Mouse (Mus musculus) regulatory T cell (primary cell): ENCODE measurements at regions not wholly inside any gene's neighbourhood (a gene's known extent, or its start where the extent isn't known, plus 50 kb on each side); places are given as distances from the start of the nearest gene placed in this dataset.

Experiments used
- in situ Hi-C: fragments of 300-600 bp; cut with MboI, MseI; formaldehyde crosslinking; loops from one replicate; pipeline ENCODE4 v1.15.1; 2025; ENCODE audit warnings: high pct_unique_total_duplicates

DNA sequence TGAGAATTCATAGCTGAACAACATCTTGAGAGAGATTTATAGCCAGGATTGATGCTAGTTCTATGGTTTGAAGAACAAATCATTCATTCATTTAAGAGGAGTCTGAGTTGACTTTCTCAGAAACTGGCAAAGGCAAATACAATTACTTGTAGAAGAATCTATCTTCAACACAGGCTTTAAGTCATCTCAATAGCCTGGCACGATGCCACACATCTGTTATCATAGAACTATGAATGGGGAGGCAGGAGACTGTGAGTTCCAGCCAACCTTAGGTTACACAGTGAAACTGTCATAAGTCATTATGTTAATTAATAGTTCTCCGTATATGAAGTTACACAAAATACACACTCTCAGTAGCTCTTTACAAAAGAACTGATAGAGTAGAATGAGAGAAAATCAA is 231.9 kb upstream of the Impg1 start:
- in situ Hi-C loops = no loop called here

DNA sequence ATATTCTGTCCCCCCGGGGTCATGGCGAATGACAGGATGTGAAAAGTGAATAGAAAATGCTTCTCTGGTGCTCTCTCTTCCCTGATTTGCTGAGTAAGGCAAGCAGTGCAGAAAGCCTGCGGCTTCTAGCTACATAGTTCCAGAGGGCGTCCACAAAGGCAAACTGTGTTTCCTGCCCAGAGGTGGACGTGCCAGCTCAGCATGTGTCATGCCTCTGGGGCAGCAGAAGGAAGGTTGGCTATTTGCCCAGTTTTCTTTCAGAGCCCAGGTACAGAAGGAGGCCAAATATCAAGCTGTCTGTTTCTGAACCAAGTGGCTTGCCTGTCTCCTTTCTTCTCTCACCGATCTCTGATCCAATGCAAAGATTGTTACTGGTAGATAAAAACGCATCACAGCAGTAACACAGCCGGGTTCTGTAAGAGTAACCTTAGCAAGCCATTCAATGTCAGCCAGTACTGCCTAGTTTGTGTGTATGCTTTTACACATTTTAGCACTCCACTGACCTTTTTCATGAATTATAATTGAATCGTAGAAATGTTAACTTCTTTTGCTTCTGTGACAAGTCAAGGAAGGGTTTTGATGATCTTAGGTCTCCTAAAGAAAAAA is 223.3 kb upstream of the Impg1 start:
- in situ Hi-C loops = no loop called here

DNA sequence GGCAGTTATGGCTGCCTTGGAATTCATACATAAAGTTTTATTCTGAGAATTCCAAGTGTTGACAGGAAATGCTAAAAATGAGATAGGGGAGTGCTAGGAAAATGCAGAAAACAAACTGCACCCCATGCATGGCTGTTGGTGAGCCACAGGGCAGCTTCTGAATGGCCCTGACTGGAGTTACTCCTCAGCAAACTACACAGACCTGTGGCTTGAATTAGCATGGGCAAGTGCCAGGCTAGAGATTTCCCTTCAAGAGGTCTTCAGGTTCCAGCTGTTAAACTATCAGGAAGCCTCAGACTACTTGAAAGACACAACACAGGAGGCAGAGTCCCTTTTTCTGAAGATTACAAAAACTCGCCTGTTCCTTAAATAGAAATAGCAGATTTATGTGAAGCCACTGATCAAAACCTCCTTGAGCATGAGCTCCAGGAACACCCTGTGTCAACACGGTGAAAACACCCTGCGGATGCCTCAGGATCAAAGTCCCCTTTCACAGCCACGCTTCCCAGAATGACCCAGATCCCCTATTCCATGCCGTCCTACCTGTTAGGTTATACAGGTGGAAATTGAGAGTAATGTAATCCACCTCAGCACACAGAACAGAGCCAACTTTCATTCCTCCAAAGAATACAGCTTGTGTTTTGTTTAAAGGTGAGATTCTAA is 217.9 kb upstream of the Impg1 start:
- in situ Hi-C loops = no loop called here

DNA sequence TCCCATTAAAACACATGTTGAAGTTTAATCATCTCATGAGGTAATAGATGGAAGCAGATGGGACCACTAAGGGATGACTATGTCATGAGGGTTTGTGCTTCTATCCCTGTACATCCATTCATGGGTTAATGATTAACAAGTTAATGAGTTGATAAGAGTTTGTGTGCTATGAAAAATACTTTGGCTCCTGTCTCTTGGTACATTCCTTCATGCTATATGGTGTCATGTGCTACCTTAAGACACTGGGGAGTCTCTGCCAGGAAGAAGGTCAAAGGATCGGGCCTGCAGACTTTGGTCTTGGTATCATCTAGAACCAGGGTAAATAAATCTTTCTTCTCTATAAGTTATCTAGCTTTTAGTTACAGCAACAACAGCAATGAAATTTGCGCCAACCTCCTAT is 216.4 kb upstream of the Impg1 start:
- in situ Hi-C loops = no loop called here

DNA sequence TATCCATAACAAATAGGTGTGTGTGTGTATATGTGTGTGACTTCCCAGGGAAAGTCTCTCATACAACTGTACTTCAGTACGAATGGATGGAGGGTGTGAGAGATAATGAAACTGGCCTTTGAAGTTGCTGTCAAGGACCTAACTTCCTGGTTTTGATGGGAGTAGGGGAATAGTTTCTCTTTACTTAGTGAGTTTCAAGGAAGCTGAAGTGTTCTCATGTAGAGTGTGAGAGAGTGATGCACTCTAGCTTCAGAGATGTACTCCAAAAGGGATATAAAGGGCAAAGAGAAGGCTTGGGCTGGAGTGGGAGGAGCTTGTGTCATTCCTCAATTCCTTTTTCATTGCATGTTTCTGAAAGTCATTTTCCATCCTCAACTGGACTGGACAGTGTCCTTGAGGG is 206.2 kb upstream of the Impg1 start:
- in situ Hi-C loops = no loop called here

DNA sequence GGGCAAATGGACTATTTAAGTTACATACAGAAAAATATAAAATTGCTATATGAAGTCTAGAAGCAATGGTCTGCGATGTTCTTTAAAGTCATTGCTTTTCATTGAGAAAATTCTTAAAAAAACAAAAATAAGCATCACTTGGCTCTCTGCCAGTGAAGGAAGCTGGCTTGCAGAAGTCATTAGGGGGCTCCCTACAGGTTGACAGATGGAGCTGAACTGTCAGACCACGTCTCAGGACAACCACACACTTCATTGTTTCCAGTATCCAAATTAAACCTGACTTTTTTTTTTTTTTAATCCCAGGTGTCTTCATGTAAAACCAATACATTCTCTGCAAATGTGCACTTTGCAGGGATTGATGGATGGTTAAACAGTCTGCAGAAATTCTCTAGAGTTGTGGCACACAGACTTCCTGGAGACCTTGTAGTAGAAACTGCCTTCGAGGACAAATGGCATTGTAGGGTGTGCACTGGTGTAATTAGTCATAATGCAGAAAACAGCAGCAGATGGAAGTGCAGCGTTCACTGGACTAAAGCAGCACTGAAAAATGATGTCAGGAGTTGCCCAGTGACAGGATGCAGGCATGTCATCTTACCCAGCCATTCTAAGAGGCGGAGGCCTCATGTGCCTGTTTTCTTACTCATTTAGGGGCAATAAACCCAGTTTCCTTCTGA is 203.4 kb upstream of the Impg1 start:
- in situ Hi-C loops = no loop called here

DNA sequence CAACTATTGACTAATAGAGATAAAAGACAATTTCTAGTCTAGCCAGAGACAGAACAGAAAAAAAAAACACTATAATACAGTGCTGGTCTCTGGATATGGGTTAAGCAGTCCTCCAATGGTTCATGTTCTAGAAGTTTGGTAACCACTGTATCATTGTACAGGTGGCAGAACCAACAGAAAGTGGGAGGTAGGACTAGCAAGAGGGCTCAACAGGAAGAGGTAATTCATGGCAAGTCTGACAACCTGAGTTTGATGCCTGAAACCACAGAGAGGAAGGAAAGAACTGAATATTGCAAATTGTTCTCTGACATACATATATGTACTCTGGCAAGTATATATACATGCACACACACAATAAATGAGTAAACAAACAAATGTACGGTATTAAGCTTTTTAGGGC is 193.5 kb upstream of the Impg1 start:
- in situ Hi-C loops = no loop called here

DNA sequence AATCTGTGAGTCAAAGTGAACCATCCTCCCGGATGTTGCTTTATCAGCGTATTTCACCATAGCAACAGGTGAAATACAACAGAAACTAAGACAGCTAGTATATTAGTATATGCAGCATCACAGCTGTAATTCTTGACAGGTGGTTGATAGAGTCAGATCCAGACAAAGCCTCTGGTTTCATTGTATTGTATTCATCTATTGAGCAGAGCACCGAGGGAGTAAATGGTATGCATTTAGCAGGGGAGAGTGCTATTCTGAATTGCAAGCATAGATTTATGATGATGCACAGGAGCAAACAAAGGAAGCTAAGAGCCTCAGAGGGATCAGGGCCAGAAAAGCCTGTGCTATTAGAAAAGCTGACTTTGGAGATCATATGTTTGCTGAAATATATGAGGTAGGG is 149.8 kb upstream of the Impg1 start:
- in situ Hi-C loops = no loop called here

DNA sequence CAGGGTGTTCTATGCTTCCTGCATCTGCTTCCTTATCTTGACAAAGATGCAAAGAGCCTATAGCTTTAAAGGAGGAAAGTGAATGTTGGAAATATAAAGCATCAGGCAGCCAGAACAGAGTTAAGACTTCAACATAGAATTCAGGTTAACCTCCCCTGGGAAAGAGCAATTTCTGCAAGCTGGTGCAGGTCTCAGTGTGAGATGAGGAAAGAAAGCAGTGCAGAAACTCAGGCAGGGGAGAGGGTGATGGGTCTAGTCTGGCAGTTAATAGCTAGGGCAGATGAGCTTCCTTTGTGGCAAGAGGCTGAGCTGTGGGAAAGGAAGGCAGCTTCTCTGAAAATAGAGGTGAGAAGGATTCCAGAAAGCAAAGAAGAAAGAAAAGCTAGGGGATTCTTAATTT is 134.7 kb upstream of the Impg1 start:
- in situ Hi-C loops = no loop called here

DNA sequence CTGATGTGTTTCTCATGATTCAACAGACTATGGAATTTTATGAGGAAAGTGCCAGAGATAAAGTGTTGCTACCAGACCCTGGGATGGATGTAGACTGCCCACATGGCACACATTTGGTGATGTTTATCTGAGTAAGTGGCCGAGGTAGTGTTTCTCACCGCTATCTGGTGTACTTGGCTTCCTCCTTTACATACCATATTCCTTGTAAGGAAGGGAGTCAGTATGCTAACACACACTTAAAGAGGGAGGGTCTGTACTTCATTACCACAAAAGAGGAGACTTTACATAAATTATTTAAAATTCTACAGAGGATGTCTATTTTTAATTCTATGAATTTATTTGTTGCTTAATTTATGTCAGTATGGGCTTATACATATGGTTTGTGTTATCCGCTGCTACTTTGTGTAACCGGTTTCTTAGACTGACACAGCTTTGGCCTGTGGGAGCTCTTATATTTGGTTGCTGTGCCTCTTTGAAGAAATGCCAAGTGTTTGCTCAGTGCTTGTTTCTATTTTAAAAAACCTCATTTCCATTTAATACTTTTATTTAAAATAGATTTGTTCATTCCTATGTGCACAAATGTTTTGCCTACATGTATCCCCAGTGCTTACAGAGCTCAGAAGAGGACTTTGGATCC is 100.2 kb upstream of the Impg1 start:
- in situ Hi-C loops = no loop called here

DNA sequence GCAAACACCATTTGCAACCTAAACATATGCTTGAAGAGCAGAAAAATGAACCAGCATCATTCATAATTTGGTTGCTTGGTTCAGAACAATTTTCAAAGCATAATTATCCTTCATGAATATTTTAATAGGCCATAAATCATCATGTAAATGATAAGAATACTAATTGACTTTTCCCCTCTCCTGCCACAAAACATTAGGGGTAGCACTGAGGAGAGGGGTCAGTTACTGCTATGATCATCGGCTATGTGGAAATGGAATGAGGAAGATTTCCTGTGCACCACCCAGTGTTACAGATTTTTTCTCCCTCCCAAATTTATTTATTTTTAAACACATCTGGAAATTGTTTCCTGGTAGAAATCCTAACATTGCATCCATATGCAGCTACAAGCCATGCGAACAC is 98.4 kb upstream of the Impg1 start:
- in situ Hi-C loops = no loop called here

DNA sequence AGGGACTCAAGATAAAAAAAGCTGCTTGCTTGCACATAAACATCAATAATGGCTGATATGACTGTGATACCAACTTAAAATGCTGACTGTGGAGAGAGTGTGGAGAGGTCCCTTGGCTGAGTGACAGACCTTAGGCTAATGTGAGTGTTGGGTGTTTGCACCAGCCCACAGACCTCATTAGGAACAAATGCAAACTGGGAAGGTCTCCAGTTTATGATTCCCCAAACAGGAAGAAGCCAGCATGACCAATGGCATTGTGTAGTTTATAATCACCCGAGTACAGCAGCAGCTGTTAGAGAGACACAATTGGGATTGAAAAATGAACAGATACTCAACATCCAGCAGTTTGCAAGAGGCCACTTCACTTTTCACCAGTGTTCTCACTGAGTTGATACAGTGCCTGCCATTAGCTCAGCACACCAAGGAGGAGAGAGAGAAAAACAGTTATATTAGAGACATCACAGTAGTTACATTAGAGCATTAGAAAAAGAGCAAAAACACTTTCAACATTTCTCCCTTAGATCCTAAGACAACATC is 90.3 kb upstream of the Impg1 start:
- in situ Hi-C loops = loop anchor here (10.0 kb wide), 1 partner anchor 1959 kb away; no protein-coding TSS in a partner anchor
